Mouse (Mus musculus): ENCODE results near the gene Mrpl53.

DNA sequence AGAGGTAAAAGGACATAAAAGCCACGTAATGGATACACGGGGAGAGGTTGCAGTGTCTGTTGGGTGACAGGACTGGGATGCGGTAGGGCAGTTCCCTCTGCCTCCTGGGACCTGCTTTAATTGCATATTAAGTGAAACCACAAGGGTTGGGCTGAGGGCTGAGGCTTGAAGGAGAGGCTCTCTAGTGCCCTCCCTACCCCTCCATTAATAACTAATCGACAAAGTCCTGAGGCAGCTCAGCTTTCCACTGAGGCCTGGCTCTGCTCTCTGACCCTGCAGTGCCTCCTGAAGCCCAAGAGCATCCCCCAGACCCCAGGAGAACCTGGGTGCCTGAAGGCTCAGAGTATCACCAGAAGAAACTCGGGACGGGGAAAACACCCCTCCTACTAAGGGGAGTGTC is 24.4 kb upstream of the Mrpl53 start:
- no peak for TF ChIP-seq POLR2A (IDR thresholded peaks at IDR 0.05; ENCODE audit: low read depth, low read length)
- TF ChIP-seq CTCF (IDR thresholded peaks at IDR 0.05; ENCODE audit: extremely low read depth, insufficient read length, insufficient replicate concordance, low read depth, low read length) = no peak
